8 mouse cellular contexts compared by ENCODE assay signal in genomic region chr7:73533457-73533856, GRCm38 (mm10). TPM values are rescaled to one million over a fixed set of nuclear protein-coding genes. Genes with fewer than 3 reads are reported as not detected.
A peak's percentile ranks its signal among the peaks of the same experiment; 100 is the strongest.
DNase-seq lines count a peak whose midpoint lies in the region; ATAC-seq and TF ChIP-seq lines count a peak whose summit lies in the region.
"Had no signal": no experiment of that assay in that cellular context is flagged by ENCODE, and none has a peak within 500 bp of the region (broad histone marks: within the 10 kb centered on the region; RNA-seq: fewer than 3 reads in every experiment).

No protein-coding gene starts in this region.

- H3K4me1 ChIP-seq in liver, adult 2 months (ENCODE audit: control insufficient read depth, insufficient read depth, low read length), result peaks cover 44% of the 10 kb centered on the region
- H3K4me1 ChIP-seq in embryonic facial prominence, embryonic 12.5 days, result peaks cover 34% of the 10 kb centered on the region
- peaks cover 57% of the 10 kb centered on the region for H3K4me1 ChIP-seq in heart, postnatal 0 days (ENCODE audit: control insufficient read depth, insufficient read depth)

- peak overlapping the region; percentile 50 for H3K9ac ChIP-seq in liver, adult 2 months (ENCODE audit: low read depth, low read length)
- no peak overlapping the region for H3K9ac ChIP-seq in embryonic facial prominence, embryonic 12.5 days
- no peak overlapping the region for H3K9ac ChIP-seq in heart, postnatal 0 days (replicated peaks; ENCODE audit: low read depth, low read length)

- no peaks in the 10 kb centered on the region for H3K27me3 ChIP-seq in liver, adult 2 months (ENCODE audit: control insufficient read depth, insufficient read depth, low read length)
- H3K27me3 ChIP-seq in embryonic facial prominence, embryonic 12.5 days, result no peaks in the 10 kb centered on the region
- no peaks in the 10 kb centered on the region for H3K27me3 ChIP-seq in heart, postnatal 0 days (ENCODE audit: control insufficient read depth, insufficient read depth, low read length)
- H3K27me3 ChIP-seq in myocyte (ENCODE audit: control insufficient read depth, insufficient read depth, insufficient read length), result no peaks in the 10 kb centered on the region

- H3K9me3 ChIP-seq in embryonic facial prominence, embryonic 12.5 days, result no peaks in the 10 kb centered on the region
- no peaks in the 10 kb centered on the region for H3K9me3 ChIP-seq in heart, postnatal 0 days (replicated peaks; ENCODE audit: control insufficient read depth, low read length)

- ATAC-seq in embryonic facial prominence, embryonic 12.5 days (ENCODE audit: insufficient number of reproducible peaks, insufficient read depth, low FRiP score, low TSS enrichment), result no peak
- no peak for ATAC-seq in heart, postnatal 0 days (ENCODE audit: insufficient read depth, low read depth)

- no peak for TF ChIP-seq POLR2A in liver, adult 2 months (IDR thresholded peaks at IDR 0.05; ENCODE audit: extremely low read depth, insufficient read depth, low read length)
- TF ChIP-seq POLR2A in myocyte (IDR thresholded peaks at IDR 0.05; ENCODE audit: insufficient read length, low read depth), result no peak

- TF ChIP-seq CTCF in liver, adult 2 months (IDR thresholded peaks at IDR 0.05; ENCODE audit: low read depth, low read length), result no peak
- no peak for TF ChIP-seq CTCF in heart, postnatal 0 days (IDR thresholded peaks at IDR 0.05; ENCODE audit: low read depth)

- no peak overlapping the region for H3K4me3 ChIP-seq in liver, adult 2 months (ENCODE audit: insufficient read depth, low read depth, low read length)
- no peak overlapping the region for H3K4me3 ChIP-seq in embryonic facial prominence, embryonic 12.5 days
- no peak overlapping the region for H3K4me3 ChIP-seq in heart, postnatal 0 days (ENCODE audit: low read depth, low read length)
- H3K4me3 ChIP-seq in myocyte, result no peak overlapping the region

- no peak for TF ChIP-seq EP300 in heart, postnatal 0 days (IDR thresholded peaks at IDR 0.05; ENCODE audit: low read depth)

- peak overlapping the region; percentile 36 for H3K27ac ChIP-seq in liver, adult 2 months (replicated peaks; ENCODE audit: insufficient read depth, low read depth, low read length)
- H3K27ac ChIP-seq in embryonic facial prominence, embryonic 12.5 days, result peak overlapping the region; percentile 56; the same call in 1 of the 2 replicates
- peak overlapping the region; percentile 82 for H3K27ac ChIP-seq in heart, postnatal 0 days (ENCODE audit: low read depth)

- WGBS in liver, adult 2 months, result 30% methylated on average over 2 of the region's 2 CpGs
- 52% methylated on average over 2 of the region's 2 CpGs for WGBS in embryonic facial prominence, embryonic 12.5 days
- 11% methylated on average over 2 of the region's 2 CpGs for WGBS in heart, postnatal 0 days

- H3K79me2 ChIP-seq in liver, adult 2 months (ENCODE audit: control insufficient read depth, insufficient read depth, low read length), result peaks cover 54% of the 10 kb centered on the region; the same call in 1 of the 2 replicates
- H3K79me2 ChIP-seq in myocyte (ENCODE audit: control insufficient read depth, insufficient read depth), result peaks cover 97% of the 10 kb centered on the region

- no peak for DNase-seq in liver, adult 2 months (ENCODE audit: extremely low read depth, low read depth, low spot score)
- no peak for DNase-seq in liver
- no peak for DNase-seq in heart, postnatal 0 days (ENCODE audit: low spot score)
- no peak for DNase-seq in left cerebral cortex, adult 11 months (ENCODE audit: low spot score)
- DNase-seq in cerebellum, adult 8-10 months, result no peak
- DNase-seq: cerebellum, adult 11 months had no signal

- H3ac ChIP-seq in myocyte (ENCODE audit: control insufficient read depth, insufficient read length), result no peak overlapping the region

- no peak overlapping the region for H3K4me2 ChIP-seq in embryonic facial prominence, embryonic 12.5 days (replicated peaks)
- peak overlapping the region; percentile 22; the same call in 1 of the 2 replicates for H3K4me2 ChIP-seq in heart, postnatal 0 days (ENCODE audit: low read depth, low read length)
- peak overlapping the region; percentile 68 for H3K4me2 ChIP-seq in myocyte (ENCODE audit: low read depth)

- H3K36me3 ChIP-seq in liver, adult 2 months (ENCODE audit: control insufficient read depth, insufficient read depth, low read length), result peaks cover 16% of the 10 kb centered on the region
- no peaks in the 10 kb centered on the region for H3K36me3 ChIP-seq in embryonic facial prominence, embryonic 12.5 days
- H3K36me3 ChIP-seq in heart, postnatal 0 days (replicated peaks; ENCODE audit: control insufficient read depth, insufficient read depth, low read length), result peaks cover 11% of the 10 kb centered on the region
- H3K36me3 ChIP-seq in myocyte (ENCODE audit: control insufficient read depth, insufficient read depth), result peaks cover 9% of the 10 kb centered on the region

TF ChIP-seq in myocyte, 11 proteins besides CTCF, POLR2A, EP300 and RAD21:
- TF ChIP-seq MYOG (IDR thresholded peaks at IDR 0.05; ENCODE audit: control insufficient read depth in 1 of 3, insufficient read depth in 1 of 3, insufficient read length in 2 of 3, low read depth in 2 of 3) (no peak), USF1 (IDR thresholded peaks at IDR 0.05; ENCODE audit: low read depth) (no peak), CEBPB (IDR thresholded peaks at IDR 0.05; ENCODE audit: insufficient read depth, poor library complexity, severe bottlenecking) (no peak), MAX (IDR thresholded peaks at IDR 0.05; ENCODE audit: low read depth) (no peak), POLR2AphosphoS2 (IDR thresholded peaks at IDR 0.05; ENCODE audit: insufficient read length, low read depth) (no peak), SRF (IDR thresholded peaks at IDR 0.05; ENCODE audit: control insufficient read depth, insufficient read length, low read depth) (no peak), TCF3 (IDR thresholded peaks at IDR 0.05; ENCODE audit: insufficient read length, low read depth) (no peak), MYOD1 (IDR thresholded peaks at IDR 0.05; ENCODE audit: control insufficient read depth in 1 of 3, insufficient read length in 2 of 3, low read depth in 2 of 3) (no peak), TCF12 (IDR thresholded peaks at IDR 0.05; ENCODE audit: insufficient read depth, poor library complexity, severe bottlenecking) (no peak), E2F4 (IDR thresholded peaks at IDR 0.05; ENCODE audit: insufficient read depth) (no peak)

RNA-seq across cellular contexts. Expression of gene Chd2, which starts 8.2 kb away (rescaled TPM):
- 40.0 and 42.0 TPM in 2 replicates for total RNA-seq in liver, adult 2 months (2014; rRNA removed)
- polyA plus RNA-seq in liver, adult 2 months (2012; rRNA removed), result 16.9 and 20.1 TPM in 2 replicates
- 57.9 and 65.0 TPM in 2 replicates for polyA plus RNA-seq in embryonic facial prominence, embryonic 12.5 days (2016; fragmentation: Nextera tagmentation; extraction: Ambion mirVana)
- total RNA-seq in heart, postnatal 0 days (2014; rRNA removed; ENCODE audit: low replicate concordance), result 43.0 and 65.5 TPM in 2 replicates
- polyA plus RNA-seq in heart, postnatal 0 days (2015; fragmentation: Nextera tagmentation; extraction: Ambion mirVana), result 31.1 and 32.2 TPM in 2 replicates
- polyA plus RNA-seq in myocyte (2012; fragmentation: generic; extraction: Trizol), result 7.9 TPM
